Mouse (Mus musculus): ENCODE results near the gene Tspan13. TPM values are rescaled to one million over a fixed set of nuclear protein-coding genes. Genes with fewer than 3 reads are reported as not detected.

Tspan13 gene
- total RNA-seq (2015) (32.4 and 48.3 TPM in 2 replicates), total RNA-seq (2017) (17.9 and 23.7 TPM in 2 replicates)

DNA sequence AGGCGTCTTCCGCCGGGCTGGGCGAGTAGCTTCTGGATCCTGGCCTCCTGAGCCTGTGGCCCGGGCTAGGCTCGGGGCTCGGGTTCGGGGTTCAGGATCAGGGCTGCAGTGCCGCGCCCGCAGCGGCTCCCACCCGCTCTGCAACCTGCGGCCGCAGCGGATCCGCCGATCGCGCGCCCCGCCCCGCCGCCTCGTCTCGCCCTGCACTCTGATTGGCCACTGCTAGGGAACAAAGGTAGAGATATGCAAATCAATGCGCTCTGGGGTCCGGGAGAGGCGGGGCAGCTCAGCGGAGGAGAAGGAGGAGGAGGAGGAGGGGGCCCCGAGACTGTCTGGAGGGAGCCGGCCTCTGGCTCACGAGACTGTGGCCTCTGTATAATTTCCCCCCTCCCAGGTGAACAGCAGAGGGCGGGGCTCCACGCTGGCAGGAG lies at the start of gene Tspan13:
Gene Tspan13 (minus strand): TSS at position 153 of the 431 bp plus-strand sequence.
- peak; percentile 76 for ATAC-seq (replicated peaks; ENCODE audit: poor library complexity)

DNA sequence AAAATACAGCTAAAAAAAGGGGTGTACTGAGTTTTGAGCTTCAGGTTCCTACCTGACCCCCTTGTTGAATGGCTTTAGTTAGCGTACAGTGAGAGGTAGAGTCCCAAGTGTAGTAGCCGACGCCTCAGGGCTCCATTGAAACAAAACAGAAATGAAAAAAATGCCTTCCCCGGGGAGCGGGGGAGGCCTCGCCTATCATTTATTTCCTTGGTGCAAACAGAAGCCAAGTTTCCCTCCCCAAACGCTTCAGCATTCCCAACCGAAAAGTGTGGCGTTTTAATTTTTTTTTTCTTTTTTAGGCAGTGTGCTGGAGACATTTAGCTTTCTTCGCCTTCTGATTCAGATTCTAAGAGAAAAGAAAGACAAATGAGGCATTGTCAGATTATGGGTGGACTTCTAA lies 49.7 kb upstream of the Tspan13 start:
- ATAC-seq (replicated peaks; ENCODE audit: poor library complexity) = no peak

DNA sequence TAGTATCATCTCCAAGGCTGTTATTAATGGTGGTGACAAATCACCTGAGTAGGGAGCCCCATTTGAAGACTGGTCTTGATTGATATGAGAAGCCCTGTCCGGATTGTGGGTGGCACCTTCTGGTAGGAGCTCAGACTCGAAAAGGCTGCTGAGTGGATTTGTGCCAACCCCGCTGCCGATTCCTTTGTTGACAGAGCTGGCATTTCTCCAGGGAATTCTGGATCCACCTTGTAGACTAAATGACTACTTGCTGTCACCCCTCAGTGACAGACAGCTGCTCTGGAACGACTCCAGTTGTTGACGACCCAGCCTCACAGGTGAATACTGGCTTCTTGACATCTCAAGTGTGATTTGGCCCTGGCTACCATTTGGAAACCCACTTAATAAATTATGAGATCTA lies 46.9 kb upstream of the Tspan13 start:
- peak; percentile 6; the same call in 1 of the 2 replicates for ATAC-seq (replicated peaks; ENCODE audit: poor library complexity)

DNA sequence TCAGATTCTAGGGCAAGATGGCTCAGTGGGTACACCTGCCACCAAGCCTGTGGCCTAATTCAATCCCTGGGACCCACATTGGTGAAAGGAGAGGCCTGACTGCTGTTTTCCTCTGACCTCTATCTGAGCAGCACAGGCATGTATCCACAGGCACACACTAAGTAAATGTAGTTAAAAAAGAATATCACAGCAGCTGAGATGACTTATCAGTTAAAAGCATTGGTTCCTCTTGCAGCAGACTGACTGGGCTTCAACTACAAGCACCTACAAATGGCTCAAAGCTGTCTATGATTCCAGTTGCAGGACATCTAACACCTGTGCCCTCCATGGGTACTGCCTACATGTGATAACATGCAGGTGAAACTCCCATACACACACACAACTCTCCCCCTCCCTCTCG lies 46.5 kb upstream of the Tspan13 start:
- peak; percentile 64 for ATAC-seq (replicated peaks; ENCODE audit: poor library complexity)

DNA sequence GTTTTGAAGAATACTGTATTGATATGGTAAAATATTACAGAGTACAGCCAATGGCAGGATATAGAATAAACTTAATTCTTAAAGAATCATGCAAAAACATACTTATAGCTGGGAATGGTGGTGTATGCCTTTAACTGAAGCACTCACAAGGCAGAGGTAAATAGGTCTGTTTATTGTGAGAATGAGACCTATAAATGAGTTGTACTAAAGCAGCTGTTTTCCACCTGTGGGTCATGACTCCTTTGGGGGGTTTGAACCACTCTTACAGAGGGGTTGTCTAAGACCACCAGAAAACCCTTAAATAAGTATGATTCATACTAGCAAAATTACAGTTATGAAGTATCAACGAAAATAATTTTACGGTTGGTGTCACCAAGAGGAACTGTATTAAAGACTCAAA lies 43.1 kb upstream of the Tspan13 start:
- no peak for ATAC-seq (replicated peaks; ENCODE audit: poor library complexity)

DNA sequence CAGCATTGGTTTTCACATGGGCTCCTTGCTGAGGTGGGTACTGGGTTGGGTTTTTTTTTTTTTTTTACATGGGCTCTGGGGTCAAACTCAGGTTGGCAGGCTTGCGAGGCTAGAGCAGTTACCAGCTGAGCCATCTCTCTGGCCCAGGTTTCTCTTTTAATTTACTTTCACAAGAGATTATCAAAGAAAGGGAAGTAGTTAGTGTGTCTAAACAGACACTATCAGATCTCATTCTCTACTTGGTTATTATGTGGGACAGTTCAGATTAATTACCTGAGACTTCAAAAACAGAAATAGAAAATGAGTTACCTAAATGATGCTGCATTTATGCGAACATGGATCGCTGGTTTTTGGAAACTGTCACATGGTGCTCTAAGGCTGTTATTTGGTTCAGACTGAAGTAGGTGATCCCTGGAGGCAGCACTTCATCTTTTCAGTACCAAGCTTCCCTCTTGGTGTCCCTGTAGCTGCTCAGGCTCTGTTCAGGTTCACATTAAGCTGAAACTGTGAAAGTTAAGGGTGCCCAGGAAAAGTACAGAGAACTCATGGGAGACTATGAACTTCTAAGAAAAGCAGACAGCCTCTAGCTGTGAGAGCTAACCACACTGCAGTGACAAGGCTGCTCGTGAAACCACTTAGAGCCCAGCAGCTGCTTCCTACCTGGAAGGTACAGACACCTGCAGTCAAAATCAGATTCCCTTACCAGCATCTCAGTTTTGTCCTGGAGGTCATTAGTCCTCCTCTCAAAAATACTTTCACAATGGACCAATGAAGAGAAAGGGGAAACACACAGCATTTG lies 36.0 kb upstream of the Tspan13 start:
- 0 out of 2 replicates have a peak, but pooled peaks have one; percentile 48 for ATAC-seq (replicated peaks; ENCODE audit: poor library complexity)

DNA sequence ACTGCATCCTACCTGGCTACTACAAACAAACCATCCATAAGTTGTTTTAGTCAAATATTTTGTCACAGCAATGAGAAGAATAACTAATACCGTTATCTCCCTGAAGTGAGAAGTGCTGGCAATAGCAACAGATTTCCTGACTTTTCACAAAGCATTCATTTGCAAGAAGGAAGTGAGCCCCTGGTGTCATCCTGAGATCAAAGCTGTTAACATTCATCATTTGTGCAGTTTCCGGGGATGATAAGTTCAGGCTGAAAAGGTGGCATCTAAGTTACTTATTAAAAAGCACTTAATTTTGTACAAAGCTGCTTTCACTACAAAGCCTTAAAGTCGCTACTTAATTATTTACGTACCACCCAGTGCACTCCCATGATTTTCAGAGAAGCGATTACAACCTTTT lies 30.6 kb upstream of the Tspan13 start:
- ATAC-seq (replicated peaks; ENCODE audit: poor library complexity) = no peak

DNA sequence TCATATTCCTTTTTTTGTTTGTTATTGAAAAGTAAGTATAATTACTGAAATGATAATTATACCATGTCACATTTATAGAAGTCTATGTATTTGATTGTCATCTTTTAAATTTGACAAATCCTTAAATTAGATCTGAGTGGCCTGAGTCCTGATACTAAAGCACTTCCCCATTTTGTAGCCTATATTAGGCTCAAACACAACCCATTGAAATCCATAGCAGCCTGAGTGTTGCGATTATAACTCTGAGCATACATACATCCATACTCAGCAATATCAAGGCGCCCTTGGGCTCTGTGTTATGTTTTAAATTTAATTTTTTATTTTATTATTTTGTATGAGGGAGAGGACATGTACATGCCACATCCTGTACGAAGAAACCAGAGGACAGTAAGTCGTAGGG lies 27.9 kb upstream of the Tspan13 start:
- no peak for ATAC-seq (replicated peaks; ENCODE audit: poor library complexity)

DNA sequence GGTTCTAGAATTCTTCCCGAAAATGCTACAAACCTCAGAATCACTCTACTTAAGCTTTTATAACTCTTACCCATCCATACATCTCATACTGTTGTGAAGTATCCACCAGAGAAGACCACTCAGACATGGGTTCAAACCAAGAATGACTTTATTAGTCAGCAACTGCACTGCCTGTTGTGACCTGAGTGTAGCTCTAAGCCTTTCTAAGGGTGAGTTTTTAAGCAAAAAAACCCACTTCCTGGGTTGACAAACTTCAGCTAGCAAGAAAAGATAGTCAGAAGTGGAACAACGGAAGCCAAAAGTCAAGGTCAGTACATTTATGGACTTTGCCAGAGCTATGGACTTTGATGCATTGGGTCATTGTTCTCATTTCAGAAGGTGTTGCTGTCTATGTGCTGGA lies 25.2 kb upstream of the Tspan13 start:
- no peak for ATAC-seq (replicated peaks; ENCODE audit: poor library complexity)

DNA sequence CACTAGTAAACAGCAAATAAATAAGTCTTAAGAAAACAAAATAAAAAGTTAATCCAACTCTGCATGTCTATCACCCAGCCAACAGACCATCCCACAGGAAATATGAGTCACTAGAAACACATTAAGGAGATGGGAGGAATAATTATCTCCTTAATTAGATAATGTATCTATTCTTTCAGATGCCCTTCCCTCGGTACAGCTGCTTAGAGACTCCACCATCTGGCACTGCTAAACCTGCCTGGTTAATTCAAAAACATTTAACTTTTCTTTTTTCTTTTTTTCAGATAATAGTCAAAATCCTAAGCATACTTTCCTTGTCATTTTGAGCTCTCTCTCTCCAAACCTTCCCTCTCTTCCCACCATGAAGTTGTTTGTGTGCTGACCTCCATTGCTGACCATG lies 23.6 kb upstream of the Tspan13 start:
- no peak for ATAC-seq (replicated peaks; ENCODE audit: poor library complexity)

DNA sequence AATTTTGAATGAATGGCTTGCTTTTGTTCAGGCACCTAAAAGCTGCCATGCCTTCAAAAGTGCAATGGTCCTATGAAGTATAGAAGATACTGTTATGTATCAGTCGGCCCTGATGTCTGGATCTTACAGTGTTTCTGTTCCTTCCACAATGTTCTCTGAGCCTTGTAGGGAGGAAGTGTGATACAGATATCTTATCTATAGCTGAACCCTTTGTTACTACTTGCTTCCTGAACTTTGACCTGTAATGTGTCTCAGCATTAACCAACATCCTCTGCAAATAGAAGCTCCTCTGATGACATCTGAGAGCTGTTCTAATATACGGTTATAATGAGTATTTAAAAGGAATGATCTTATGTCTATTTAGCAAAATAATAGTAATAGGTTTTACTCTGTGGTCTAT lies 15.4 kb upstream of the Tspan13 start:
- ATAC-seq (replicated peaks; ENCODE audit: poor library complexity) = no peak

DNA sequence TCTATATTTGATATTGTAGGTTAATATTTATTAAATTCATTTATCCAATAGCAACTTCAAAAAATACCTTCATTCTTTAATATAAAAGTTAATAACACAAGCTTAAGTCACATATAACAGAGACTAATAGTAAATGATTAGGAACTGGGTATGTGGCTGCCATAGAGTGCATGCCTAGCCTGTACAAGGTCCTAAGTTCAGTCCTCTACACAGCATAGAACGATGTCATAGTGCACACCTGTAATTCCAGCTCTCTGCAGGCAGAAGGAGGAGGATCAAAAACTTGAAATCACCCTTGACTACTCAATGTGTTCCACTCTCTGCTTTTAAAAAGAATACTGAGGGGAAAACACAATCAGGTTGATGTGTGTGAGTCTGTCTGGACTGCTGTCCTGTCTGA lies 8.0 kb upstream of the Tspan13 start:
- no peak for ATAC-seq (replicated peaks; ENCODE audit: poor library complexity)

DNA sequence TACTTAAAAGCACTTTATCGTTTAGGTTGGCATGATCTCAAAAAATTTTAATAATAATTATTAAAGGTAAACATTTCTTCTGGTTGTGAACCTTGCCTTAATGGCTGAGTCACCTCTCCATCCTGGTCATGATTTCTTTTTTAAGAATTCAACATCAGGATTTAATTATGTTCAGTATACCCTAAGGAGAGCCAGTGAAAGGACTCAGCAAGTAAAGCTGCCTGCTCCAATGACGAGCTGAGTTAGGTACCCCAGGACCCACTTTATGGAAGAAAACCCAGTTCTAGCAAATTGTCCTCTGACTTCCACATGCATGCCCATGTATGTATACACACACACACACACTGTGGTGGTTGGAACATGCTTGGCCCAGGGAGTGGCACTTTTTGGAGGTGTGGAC lies 5.3 kb upstream of the Tspan13 start:
- no peak for ATAC-seq (replicated peaks; ENCODE audit: poor library complexity)

DNA sequence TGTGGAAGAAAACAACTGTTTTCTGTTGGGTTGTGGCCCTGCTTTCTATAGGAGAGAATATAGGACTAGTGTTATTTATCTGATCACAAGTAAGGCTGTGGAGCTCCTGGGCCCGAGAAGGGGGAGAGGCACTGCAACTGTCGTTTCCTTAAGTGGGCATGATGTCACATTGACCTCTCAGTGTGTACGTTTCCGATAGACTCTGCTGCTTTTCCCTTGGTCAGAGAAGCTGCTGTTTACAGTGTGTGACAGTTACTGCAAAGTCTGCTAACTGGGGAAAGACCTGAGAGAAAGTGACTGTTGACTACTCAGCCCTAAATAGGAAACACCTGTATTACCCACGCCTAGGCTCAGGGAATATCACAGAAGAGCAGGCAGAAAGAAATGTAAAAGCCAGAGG lies 3.9 kb upstream of the Tspan13 start:
- ATAC-seq (replicated peaks; ENCODE audit: poor library complexity) = peak; percentile 32

DNA sequence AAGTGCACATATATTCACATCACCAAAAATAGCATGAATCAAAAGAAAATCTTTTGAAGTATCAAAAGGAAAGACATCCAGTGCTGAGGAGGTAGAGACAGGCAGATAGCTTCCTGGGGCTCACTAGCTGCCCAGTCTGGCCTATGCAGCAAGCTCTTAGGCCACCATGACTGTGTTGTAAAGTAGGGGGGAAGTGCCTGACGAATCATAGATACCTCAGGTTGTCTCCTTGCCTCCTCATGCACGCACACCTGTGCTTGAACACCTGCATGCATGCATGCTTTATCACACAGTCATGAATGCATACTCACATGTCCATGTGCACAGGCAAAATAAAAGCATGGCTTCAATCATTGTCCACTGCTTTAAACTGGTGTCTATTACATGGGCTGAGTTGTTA lies 2.4 kb upstream of the Tspan13 start:
- ATAC-seq (replicated peaks; ENCODE audit: poor library complexity) = no peak

DNA sequence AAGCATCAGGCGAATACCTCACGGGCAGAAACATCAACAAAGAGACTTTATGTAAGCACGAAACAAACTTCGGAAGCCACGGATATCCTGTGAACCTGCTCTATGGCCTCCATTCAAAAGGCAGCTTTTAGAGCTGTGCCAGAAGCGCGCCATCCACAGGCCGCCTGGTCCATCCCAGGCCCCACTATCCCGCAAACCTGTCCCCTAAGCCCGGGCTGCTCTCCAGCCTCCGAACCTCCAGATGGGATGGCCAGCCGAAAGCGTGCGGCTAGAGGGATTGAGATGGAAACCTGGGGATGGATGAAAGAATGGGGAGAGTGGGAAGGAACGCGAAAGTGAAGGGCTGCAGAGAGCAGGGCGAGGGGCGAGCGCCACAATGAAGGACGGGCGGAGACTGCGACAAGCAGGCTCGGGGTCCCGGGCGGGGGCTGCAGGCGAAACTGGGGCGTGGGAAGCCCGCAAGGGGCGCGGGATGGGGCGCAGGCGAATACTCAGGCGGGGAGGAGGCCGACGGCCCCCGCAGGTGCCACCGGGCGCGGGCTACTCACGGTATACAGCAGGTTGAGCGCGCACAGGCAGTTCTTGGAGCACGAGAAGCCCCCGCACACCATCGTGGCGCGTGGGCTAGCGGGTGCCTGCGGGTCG lies 475 bp downstream of the Tspan13 start:
- peak; percentile 13; the same call in 1 of the 2 replicates for ATAC-seq (replicated peaks; ENCODE audit: poor library complexity)

DNA sequence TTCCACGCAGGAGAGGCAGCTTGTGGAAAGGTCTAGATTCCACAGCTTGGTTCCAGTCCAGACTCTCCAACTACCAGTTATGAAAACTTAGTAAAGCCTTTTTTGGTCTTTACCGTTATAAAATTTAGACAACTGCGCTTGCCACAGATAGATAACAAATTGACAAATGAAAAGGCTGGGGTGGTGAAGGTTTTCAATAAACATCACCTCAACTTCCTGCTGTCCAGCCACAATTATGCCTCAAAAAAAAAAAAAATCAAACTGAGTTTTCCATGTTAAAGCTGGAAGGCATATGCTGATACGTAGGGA lies 1.1 kb downstream of the Tspan13 start:
- ATAC-seq (replicated peaks; ENCODE audit: poor library complexity) = no peak

DNA sequence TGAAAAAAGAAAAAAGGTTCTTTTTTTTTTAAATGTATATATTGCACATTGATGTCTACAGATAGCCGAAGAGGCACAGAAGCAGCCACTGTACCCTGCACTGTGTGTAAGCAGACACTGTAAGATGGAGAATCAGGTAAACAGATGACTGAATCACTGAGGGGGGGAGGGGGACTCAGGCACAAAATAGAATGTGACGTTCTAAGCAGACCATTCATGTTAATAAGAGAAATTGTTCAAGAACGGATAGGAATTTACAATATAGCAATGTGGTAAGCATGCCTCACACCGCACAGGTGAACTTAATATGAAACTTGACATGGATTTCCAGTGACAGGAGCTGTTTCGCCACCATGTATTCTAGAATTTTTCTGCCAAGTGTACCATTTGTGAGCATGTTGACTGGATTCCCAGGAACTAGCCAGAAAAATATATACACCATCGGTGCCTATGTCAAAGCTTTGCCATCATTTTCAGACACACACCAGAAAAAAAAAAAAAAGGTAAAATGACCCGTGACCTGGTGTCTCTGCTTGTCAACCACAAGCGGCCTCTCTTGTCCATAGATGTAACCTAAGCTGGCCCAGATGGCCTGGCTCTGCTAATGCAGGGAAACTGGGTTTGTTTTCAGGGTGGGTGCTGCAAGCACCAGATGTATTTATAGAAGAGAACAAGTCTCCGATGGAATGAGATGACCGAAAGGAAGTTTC lies 1.6 kb downstream of the Tspan13 start:
- ATAC-seq (replicated peaks; ENCODE audit: poor library complexity) = no peak

DNA sequence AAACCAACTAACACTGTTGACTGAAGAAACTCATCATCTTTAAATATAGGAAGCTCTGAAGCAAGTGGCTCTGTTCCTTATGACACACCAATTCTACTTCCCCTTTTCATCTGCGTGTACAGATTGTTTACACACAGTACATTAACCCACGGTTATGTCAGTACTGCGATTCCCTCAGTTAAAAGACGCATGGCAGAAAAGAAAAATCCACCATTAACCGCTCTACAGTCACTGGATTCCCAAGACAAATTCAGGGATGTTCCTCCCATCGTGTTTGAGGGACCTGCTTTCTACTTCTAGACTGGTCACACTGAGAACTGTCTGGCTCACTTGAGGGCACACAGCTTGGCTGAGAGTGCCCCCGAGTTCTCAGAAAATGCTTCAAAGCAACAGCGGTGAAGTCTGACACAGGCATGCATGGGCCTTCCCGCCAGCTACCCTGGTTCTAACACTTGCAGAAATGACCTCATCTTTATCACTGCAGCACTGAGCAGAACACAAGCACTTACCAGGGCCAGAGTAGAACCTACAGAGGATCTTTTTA lies 2.7 kb downstream of the Tspan13 start:
- peak; percentile 57 for ATAC-seq (replicated peaks; ENCODE audit: poor library complexity)

DNA sequence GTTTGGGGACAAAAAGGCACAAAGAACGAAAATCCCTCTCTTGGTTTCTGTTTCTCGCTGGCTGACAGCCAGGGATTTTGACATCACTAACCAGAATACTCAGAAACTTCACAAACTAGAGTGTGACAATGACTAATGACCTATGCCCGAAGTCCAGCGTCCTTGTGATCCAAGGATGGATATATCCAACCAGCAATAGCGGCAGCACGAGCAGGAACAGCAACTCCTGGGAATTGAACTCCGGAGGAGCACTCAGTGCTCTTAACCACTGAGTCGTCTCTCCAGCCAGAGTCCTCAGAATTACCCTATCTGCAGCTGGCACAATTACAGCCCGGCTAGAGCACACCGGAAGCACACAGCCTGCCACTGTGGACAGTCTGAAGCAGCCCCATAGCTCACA lies 5.5 kb downstream of the Tspan13 start:
- ATAC-seq (replicated peaks; ENCODE audit: poor library complexity) = peak; percentile 60

DNA sequence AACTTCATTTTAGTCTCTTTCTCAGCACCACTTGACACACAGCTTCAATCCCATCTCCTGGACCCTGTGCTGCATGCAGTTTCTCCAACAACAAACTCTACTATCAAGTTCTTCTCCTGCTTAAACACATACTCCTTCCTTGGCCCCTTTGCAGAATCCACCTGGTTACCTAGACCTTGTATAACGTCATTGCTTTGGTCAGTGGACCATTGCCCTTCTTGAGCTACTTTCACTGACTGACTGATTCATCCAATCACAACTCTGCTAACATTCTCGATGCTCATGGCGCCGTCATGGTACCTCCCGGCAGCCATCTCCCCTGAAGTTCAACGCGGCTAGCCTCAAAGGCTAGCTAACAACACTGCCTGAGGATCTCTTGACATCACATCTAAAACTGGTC lies 6.2 kb downstream of the Tspan13 start:
- no peak for ATAC-seq (replicated peaks; ENCODE audit: poor library complexity)

DNA sequence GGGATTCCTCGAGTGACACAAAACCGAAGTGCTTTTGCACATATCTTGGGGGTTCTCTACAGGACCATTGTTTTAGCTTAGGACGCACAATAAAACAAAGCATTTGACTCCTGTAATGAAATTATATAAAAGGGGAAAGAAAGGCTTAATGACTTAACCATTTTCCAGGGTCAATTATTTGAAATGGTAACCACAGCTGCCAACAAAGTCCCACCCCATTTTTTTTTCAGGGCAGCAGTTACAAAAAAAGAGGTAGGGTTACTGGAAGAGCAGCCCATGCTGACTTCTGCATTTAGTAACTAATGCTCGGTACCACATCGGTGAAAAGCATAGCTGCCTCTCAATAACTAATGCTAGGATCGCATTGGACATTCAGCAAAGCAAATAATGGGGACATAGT lies 6.8 kb downstream of the Tspan13 start:
- ATAC-seq (replicated peaks; ENCODE audit: poor library complexity) = no peak

Measured in megakaryocyte progenitor cell, adult 5-6 weeks (primary cell).